Mouse (Mus musculus): ENCODE data around the gene Safb. TPM values are rescaled to one million over a fixed set of nuclear protein-coding genes. Genes with fewer than 3 reads are reported as not detected.

The Safb gene
- polyA plus RNA-seq, 1 experiment from 2014 or later: 86.9 TPM

Other genes starting within 250 kb of the Safb start
- 59.1 and 59.9 TPM in 2 replicates for gene Ptprs, start 108.3 kb upstream of the Safb start, polyA plus RNA-seq (2015; fragmentation: Nextera tagmentation; extraction: Ambion mirVana)
- not detected in 2 replicates for gene Znrf4, start 72.4 kb upstream of the Safb start, polyA plus RNA-seq (2015; fragmentation: Nextera tagmentation; extraction: Ambion mirVana)
- 4.8 and 4.9 TPM in 2 replicates for gene Gm20219, start 30.4 kb upstream of the Safb start, polyA plus RNA-seq (2015; fragmentation: Nextera tagmentation; extraction: Ambion mirVana)
- gene Safb2, start 240 bp upstream of the Safb start, polyA plus RNA-seq (2015; fragmentation: Nextera tagmentation; extraction: Ambion mirVana): 73.7 and 74.8 TPM in 2 replicates
- gene 2410015M20Rik, start 24.9 kb downstream of the Safb start, polyA plus RNA-seq (2015; fragmentation: Nextera tagmentation; extraction: Ambion mirVana): 227 and 241 TPM in 2 replicates
- 1,731 and 1,766 TPM in 2 replicates for gene Rpl36, start 28.6 kb downstream of the Safb start, polyA plus RNA-seq (2015; fragmentation: Nextera tagmentation; extraction: Ambion mirVana)
- 41.1 and 41.7 TPM in 2 replicates for gene Lonp1, start 42.1 kb downstream of the Safb start, polyA plus RNA-seq (2015; fragmentation: Nextera tagmentation; extraction: Ambion mirVana)
- gene Catsperd, start 43.3 kb downstream of the Safb start, polyA plus RNA-seq (2015; fragmentation: Nextera tagmentation; extraction: Ambion mirVana): 0.43 and 0.91 TPM in 2 replicates
- 80.2 and 92.8 TPM in 2 replicates for gene Ranbp3, start 88.5 kb downstream of the Safb start, polyA plus RNA-seq (2015; fragmentation: Nextera tagmentation; extraction: Ambion mirVana)
- 424 and 435 TPM in 2 replicates for gene Ndufa11, start 132.9 kb downstream of the Safb start, polyA plus RNA-seq (2015; fragmentation: Nextera tagmentation; extraction: Ambion mirVana)
- gene Vmac, start 133.2 kb downstream of the Safb start, polyA plus RNA-seq (2015; fragmentation: Nextera tagmentation; extraction: Ambion mirVana): 15.4 and 18.2 TPM in 2 replicates
- 5.1 and 7.3 TPM in 2 replicates for gene Nrtn, start 172.7 kb downstream of the Safb start, polyA plus RNA-seq (2015; fragmentation: Nextera tagmentation; extraction: Ambion mirVana)
- gene Dus3l, start 179.9 kb downstream of the Safb start, polyA plus RNA-seq (2015; fragmentation: Nextera tagmentation; extraction: Ambion mirVana): 40.8 and 43.6 TPM in 2 replicates
- gene Prr22, start 185.4 kb downstream of the Safb start, polyA plus RNA-seq (2015; fragmentation: Nextera tagmentation; extraction: Ambion mirVana): 0.84 and 1.5 TPM in 2 replicates
- gene Rfx2, start 246.2 kb downstream of the Safb start, polyA plus RNA-seq (2015; fragmentation: Nextera tagmentation; extraction: Ambion mirVana): 6.7 and 6.9 TPM in 2 replicates

Data from lung, embryonic 16.5 days (tissue).